Mouse (Mus musculus) gastrocnemius, postnatal 14 days (tissue): Measurements from ENCODE around the gene Fshb. TPM values are rescaled to one million over a fixed set of nuclear protein-coding genes. Genes with fewer than 3 reads are reported as not detected.

ENCODE experiments used
- DNase-seq: peaks from one replicate; pipeline ENCODE4 v3.0.0; 2021; ENCODE audit warnings: mixed read lengths
- intact Hi-C: fragments of 180-260 bp; cut with DNase I; formaldehyde crosslinking; loops from one replicate; pipeline ENCODE4 v1.15.1; 2025; ENCODE audit warnings: low total_unique reads
- long read RNA-seq, 2 experiments: library from polyadenylated mRNA; stranded (forward); transcript quantifications; one replicate each; pipeline ENCODE4 v2.0.0; 2021
- total RNA-seq, 2 experiments: library from RNA; stranded (reverse); gene quantifications; 2 replicates each; pipeline ENCODE4 v1.2.3; 2021

Fshb gene
- total RNA-seq = not detected
- long read RNA-seq, experiment 1 = 0 reads
- long read RNA-seq, experiment 2 = 0 reads

GRCm38 (mm10) chr2:107059556-107059955 lies at the start of gene Fshb:
Fshb (minus strand) TSS chr2:107059656.
- intact Hi-C loops = no loop called here
- DNase-seq = no peak

GRCm38 (mm10) chr2:107084256-107084655 lies 24.8 kb upstream of the Fshb start:
- intact Hi-C loops = no loop called here
- no peak for DNase-seq

GRCm38 (mm10) chr2:107083071-107083885 lies 23.8 kb upstream of the Fshb start:
- intact Hi-C loops = no loop called here
- DNase-seq = no peak

- intact Hi-C loops = no loop called here
- no peak for DNase-seq
Measured at GRCm38 (mm10) chr2:107063260-107063659, 3.8 kb upstream of the Fshb start.

GRCm38 (mm10) chr2:107045955-107046354 lies 13.5 kb downstream of the Fshb start:
- intact Hi-C loops = no loop called here
- DNase-seq = no peak

GRCm38 (mm10) chr2:107040816-107041215 lies 18.6 kb downstream of the Fshb start:
- no peak for DNase-seq
- intact Hi-C loops = no loop called here

- intact Hi-C loops = no loop called here
- no peak for DNase-seq
Measured at GRCm38 (mm10) chr2:107035980-107036379, 23.5 kb downstream of the Fshb start.

- intact Hi-C loops = no loop called here
Measured at GRCm38 (mm10) chr2:107024694-107025093, 34.8 kb downstream of the Fshb start.

GRCm38 (mm10) chr2:107022713-107023112 lies 36.7 kb downstream of the Fshb start:
- intact Hi-C loops = no loop called here
- no peak for DNase-seq

More at GRCm38 (mm10) chr2:107024694-107025093, 34.8 kb downstream of the Fshb start:
- no peak for DNase-seq

- intact Hi-C loops = no loop called here
- no peak for DNase-seq
Measured at GRCm38 (mm10) chr2:107019331-107019730, 40.1 kb downstream of the Fshb start.

GRCm38 (mm10) chr2:107013161-107013560 lies 46.3 kb downstream of the Fshb start:
- intact Hi-C loops = no loop called here
- DNase-seq = no peak

GRCm38 (mm10) chr2:107012318-107012717 lies 47.1 kb downstream of the Fshb start:
- intact Hi-C loops = no loop called here
- DNase-seq = no peak

- DNase-seq = no peak
- intact Hi-C loops = no loop called here
Measured at GRCm38 (mm10) chr2:107010160-107010559, 49.3 kb downstream of the Fshb start.

- intact Hi-C loops = no loop called here
- no peak for DNase-seq
Measured at GRCm38 (mm10) chr2:107006378-107006777, 53.1 kb downstream of the Fshb start.

Other genes with a start within 250 kb of the Fshb start
- 1 to 10 TPM; 7.1 to 8.2 TPM for gene Arl14ep, start 85.2 kb downstream of the Fshb start, total RNA-seq
- gene Kcna4, start 231.0 kb upstream of the Fshb start, total RNA-seq = under 1 TPM in 1 of 2 experiments, not detected in 1; 0.04 TPM